Mouse (Mus musculus): ENCODE results near the gene Mfsd13b. TPM values are rescaled to one million over a fixed set of nuclear protein-coding genes. Genes with fewer than 3 reads are reported as not detected.

Mfsd13b gene
- total and polyA plus RNA-seq, 3 experiments, result not detected

- Histone ChIP-seq H3K4me1 (ENCODE audit: control insufficient read depth in 1 of 2, insufficient read depth in 2 of 2) (no peaks in the 10 kb centered on the region), H3K27me3 (replicated peaks) (no peaks in the 10 kb centered on the region), H3K27ac (ENCODE audit: insufficient read depth, low read depth) (no peak overlapping the region), H3K9me3 (replicated peaks; ENCODE audit: low read length) (no peaks in the 10 kb centered on the region), H3K36me3 (replicated peaks in 1 of 2; ENCODE audit: control insufficient read depth in 1 of 2, insufficient read depth in 1 of 2, low read length in 1 of 2) (no peaks in the 10 kb centered on the region), H3K79me2 (replicated peaks; ENCODE audit: control insufficient read depth, extremely low read depth, insufficient read depth, poor library complexity, severe bottlenecking) (no peaks in the 10 kb centered on the region), H3K4me3 (replicated peaks in 1 of 3; ENCODE audit: low read depth in 2 of 3, low read length in 2 of 3, poor library complexity in 1 of 3) (no peak overlapping the region), H3K4me2 (ENCODE audit: insufficient read depth, low read depth, poor library complexity, severe bottlenecking) (no peak overlapping the region), H3K9ac (ENCODE audit: insufficient read depth, low read depth) (no peak overlapping the region)
- dilution Hi-C loops (cut with MboI; ENCODE audit: extremely low pct_ligation_motif_present, extremely low pct_unique_long_range_greater_than_20kb, low sequenced_read_pairs) (no loop called here), in situ Hi-C loops (cut with MboI; ENCODE audit: low pct_ligation_motif_present, low pct_unique_long_range_greater_than_20kb, low sequenced_read_pairs) (no loop called here)
- DNase-seq (ENCODE audit: extremely low read depth), result no peak
- TF ChIP-seq ZNF384 (IDR thresholded peaks at IDR 0.05; ENCODE audit: low read depth, low read length) (no peak), RCOR1 (conservative IDR thresholded peaks at IDR 0.05; ENCODE audit: low read depth, low read length) (no peak), EP300 (IDR thresholded peaks at IDR 0.05; ENCODE audit: low read length) (no peak), SMC3 (IDR thresholded peaks at IDR 0.05; ENCODE audit: low read depth, low read length) (no peak), ZC3H11A (IDR thresholded peaks at IDR 0.05; ENCODE audit: low read depth, low read length) (no peak), KAT2A (IDR thresholded peaks at IDR 0.05; ENCODE audit: insufficient replicate concordance, low read length) (no peak), JUN (IDR thresholded peaks at IDR 0.05; ENCODE audit: insufficient read depth, low read depth, low read length) (no peak), HCFC1 (IDR thresholded peaks at IDR 0.05; ENCODE audit: low read depth, low read length) (no peak), USF2 (conservative IDR thresholded peaks at IDR 0.05; ENCODE audit: low read depth, low read length) (no peak), ETS1 (conservative IDR thresholded peaks at IDR 0.05; ENCODE audit: low read depth, low read length) (no peak), MEF2A (IDR thresholded peaks at IDR 0.05; ENCODE audit: borderline replicate concordance, low read depth, low read length) (no peak), TBP (conservative IDR thresholded peaks at IDR 0.05; ENCODE audit: low read depth, low read length) (no peak), PAX5 (IDR thresholded peaks at IDR 0.05; ENCODE audit: low read length) (no peak), POLR2AphosphoS2 (IDR thresholded peaks at IDR 0.05; ENCODE audit: low read depth, low read length) (no peak), SIN3A (IDR thresholded peaks at IDR 0.05; ENCODE audit: low read length) (no peak), MAZ (IDR thresholded peaks at IDR 0.05; ENCODE audit: low read depth, low read length) (no peak), TCF12 (IDR thresholded peaks at IDR 0.05; ENCODE audit: low read depth, low read length) (no peak), JUND (conservative IDR thresholded peaks at IDR 0.05; ENCODE audit: low read depth, low read length) (no peak)
Observed at GRCm38 (mm10) chr7:120999021-120999530, 16.8 kb downstream of the Mfsd13b start.

- Histone ChIP-seq H3K27me3 (replicated peaks) (no peaks in the 10 kb centered on the region), H3K4me2 (ENCODE audit: insufficient read depth, low read depth, poor library complexity, severe bottlenecking) (no peak overlapping the region), H3K36me3 (replicated peaks in 1 of 2; ENCODE audit: control insufficient read depth in 1 of 2, insufficient read depth in 1 of 2, low read length in 1 of 2) (no peaks in the 10 kb centered on the region), H3K4me3 (replicated peaks in 1 of 3; ENCODE audit: low read depth in 2 of 3, low read length in 2 of 3, poor library complexity in 1 of 3) (no peak overlapping the region), H3K79me2 (replicated peaks; ENCODE audit: control insufficient read depth, extremely low read depth, insufficient read depth, poor library complexity, severe bottlenecking) (no peaks in the 10 kb centered on the region), H3K4me1 (ENCODE audit: control insufficient read depth in 1 of 2, insufficient read depth in 2 of 2) (no peaks in the 10 kb centered on the region), H3K9me3 (replicated peaks; ENCODE audit: low read length) (no peaks in the 10 kb centered on the region), H3K27ac (ENCODE audit: insufficient read depth, low read depth) (no peak overlapping the region), H3K9ac (ENCODE audit: insufficient read depth, low read depth) (no peak overlapping the region)
- in situ Hi-C loops (cut with MboI; ENCODE audit: low pct_ligation_motif_present, low pct_unique_long_range_greater_than_20kb, low sequenced_read_pairs) (no loop called here), dilution Hi-C loops (cut with MboI; ENCODE audit: extremely low pct_ligation_motif_present, extremely low pct_unique_long_range_greater_than_20kb, low sequenced_read_pairs) (no loop called here)
- no peak for DNase-seq (ENCODE audit: extremely low read depth)
- TF ChIP-seq TCF12 (IDR thresholded peaks at IDR 0.05; ENCODE audit: low read depth, low read length), result no peak
- no peak for TF ChIP-seq TBP (conservative IDR thresholded peaks at IDR 0.05; ENCODE audit: low read depth, low read length)
- no peak for TF ChIP-seq ZKSCAN1 (IDR thresholded peaks at IDR 0.05; ENCODE audit: borderline replicate concordance, low read depth, low read length)
- TF ChIP-seq UBTF (IDR thresholded peaks at IDR 0.05; ENCODE audit: low read depth, low read length), result no peak
- no peak for TF ChIP-seq BHLHE40 (IDR thresholded peaks at IDR 0.05; ENCODE audit: low read depth, low read length)
- TF ChIP-seq ZMIZ1 (IDR thresholded peaks at IDR 0.05; ENCODE audit: low read depth, low read length), result no peak
- TF ChIP-seq ZNF384 (IDR thresholded peaks at IDR 0.05; ENCODE audit: low read depth, low read length), result no peak
- TF ChIP-seq JUND (conservative IDR thresholded peaks at IDR 0.05; ENCODE audit: low read depth, low read length), result no peak
- TF ChIP-seq HCFC1 (IDR thresholded peaks at IDR 0.05; ENCODE audit: low read depth, low read length), result no peak
- no peak for TF ChIP-seq KAT2A (IDR thresholded peaks at IDR 0.05; ENCODE audit: insufficient replicate concordance, low read length)
- no peak for TF ChIP-seq PAX5 (IDR thresholded peaks at IDR 0.05; ENCODE audit: low read length)
- TF ChIP-seq CTCF (conservative IDR thresholded peaks at IDR 0.05 in 1 of 2, IDR thresholded peaks at IDR 0.05 in 1 of 2; ENCODE audit: low read depth in 2 of 2, low read length in 2 of 2), result no peak
- no peak for TF ChIP-seq JUN (IDR thresholded peaks at IDR 0.05; ENCODE audit: insufficient read depth, low read depth, low read length)
Observed at GRCm38 (mm10) chr7:121000065-121000822, 17.9 kb downstream of the Mfsd13b start.

Measured in CH12.LX (cell line).